Mouse (Mus musculus) spleen, adult 2 months (tissue): ENCODE measurements around the gene Ost4.

Experiments used
- CTCF ChIP-seq: fragments of 200-500 bp; IDR thresholded peaks from 2 replicates; pipeline ENCODE4 v1.5.1; 2011; ENCODE audit warnings: mild to moderate bottlenecking, inconsistent platforms; ENCODE audit not compliant: insufficient read depth, insufficient read length, insufficient replicate concordance; ENCODE audit errors: extremely low read depth
- POLR2A ChIP-seq: fragments of 200-500 bp; IDR thresholded peaks from 2 replicates; pipeline ENCODE4 v1.6.1; 2011; ENCODE audit warnings: low read depth, low read length, inconsistent platforms

DNA sequence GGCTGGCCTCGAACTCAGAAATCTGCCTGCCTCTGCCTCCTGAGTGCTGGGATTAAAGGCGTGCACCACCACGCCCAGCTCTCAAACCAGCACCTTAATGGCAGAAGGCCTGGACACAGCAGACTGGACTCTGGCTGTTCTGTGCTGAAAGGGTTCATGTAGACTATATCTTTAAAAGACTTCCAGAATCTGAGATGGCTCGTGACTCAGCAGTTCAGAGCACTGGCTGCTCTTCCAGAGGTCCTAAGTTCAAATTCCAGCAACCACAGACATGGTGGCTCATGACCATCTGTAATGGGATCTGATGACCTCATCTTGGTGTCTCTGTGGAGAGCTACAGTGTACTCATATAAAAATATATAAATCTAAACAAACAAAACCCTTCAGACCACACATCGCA is 5.7 kb downstream of the Ost4 start:
- TF ChIP-seq POLR2A, result no peak
- no peak for TF ChIP-seq CTCF
